Mouse (Mus musculus) forebrain, postnatal 0 days (tissue): Measurements from ENCODE around the gene Adal. TPM values are rescaled to one million over a fixed set of nuclear protein-coding genes. Genes with fewer than 3 reads are reported as not detected.

Experiments used
- ATAC-seq: fragments of 200-750 bp; cut with Nextera tagmentation; 2 replicates; pipeline ENCODE4 v1.8.0; 2017; ENCODE audit warnings: mild to moderate bottlenecking, moderate library complexity
- DNase-seq: peaks from one replicate; pipeline ENCODE4 v3.0.0-alpha.2; 2015
- H3K27ac ChIP-seq: fragments of 300-500 bp; sonication (generic); 2 replicates; pipeline ENCODE4 v1.5.1; 2014; ENCODE audit warnings: low read depth, mild to moderate bottlenecking, antibody characterized with exemption, low read length, moderate library complexity, mixed read lengths
- H3K27me3 ChIP-seq: fragments of 300-500 bp; sonication (generic); 2 replicates; pipeline ENCODE4 v1.6.1; 2014; ENCODE audit warnings: mild to moderate bottlenecking, low read length, mixed read lengths; ENCODE audit not compliant: insufficient read depth
- H3K36me3 ChIP-seq: fragments of 300-500 bp; sonication (generic); 2 replicates; pipeline ENCODE4 v1.6.1; 2014; ENCODE audit warnings: mild to moderate bottlenecking, moderate library complexity; ENCODE audit not compliant: insufficient read depth
- H3K4me1 ChIP-seq: fragments of 300-500 bp; sonication (generic); 2 replicates; pipeline ENCODE4 v1.6.1; 2014; ENCODE audit warnings: antibody characterized with exemption; ENCODE audit not compliant: insufficient read depth
- H3K4me2 ChIP-seq: fragments of 300-500 bp; sonication (generic); 2 replicates; pipeline ENCODE4 v1.6.1; 2014; ENCODE audit warnings: low read depth, mild to moderate bottlenecking, moderate library complexity
- H3K4me3 ChIP-seq: fragments of 300-500 bp; sonication (generic); 2 replicates; pipeline ENCODE4 v1.5.1; 2014; ENCODE audit warnings: low read depth, low read length, mixed read lengths
- H3K9ac ChIP-seq: fragments of 300-500 bp; sonication (generic); 2 replicates; pipeline ENCODE4 v1.6.1; 2014; ENCODE audit warnings: mild to moderate bottlenecking
- H3K9me3 ChIP-seq: fragments of 300-500 bp; sonication (generic); 2 replicates; pipeline ENCODE4 v1.6.1; 2016; ENCODE audit warnings: low read length
- CTCF ChIP-seq: sonication (generic); IDR thresholded peaks from 2 replicates; pipeline ENCODE4 v1.5.1; 2016; ENCODE audit warnings: antibody characterized with exemption, control low read depth, low read depth
- WGBS: fragments of 180-500 bp; shearing (Covaris S2); extraction: QIAGEN DNeasy Blood & Tissue Kit; methylation state at CpG from one replicate; pipeline ENCODE4 v1.1.7; 2014; 5-methylcytosine and 5-hydroxymethylcytosine counted together
- polyA plus RNA-seq: library from polyadenylated mRNA; unstranded; fragments of >200 nt; fragmentation: Nextera tagmentation; extraction: Ambion mirVana; gene quantifications from 2 replicates; pipeline ENCODE4 v1.2.1, GENCODE M21; 2015
- total RNA-seq: library from RNA; depleted of rRNA; stranded (reverse); fragments of >200 nt; gene quantifications from 2 replicates; pipeline ENCODE4 v1.2.3, GENCODE M21; 2014

The Adal gene
- total and polyA plus RNA-seq, 2 experiments from 2014 or later, result 23.4 to 24.2 TPM

GRCm38 (mm10) chr2:121142415-121142814 lies 2.2 kb downstream of the Adal start:
- no peak overlapping the region for H3K4me3 ChIP-seq
- no peak overlapping the region for H3K4me2 ChIP-seq
- 56% methylated on average over 2 of the region's 2 CpGs for WGBS
- ATAC-seq, result no peak
- peaks cover 25% of the 10 kb centered on the region for H3K4me1 ChIP-seq
- no peak for TF ChIP-seq CTCF
- H3K9ac ChIP-seq, result no peak overlapping the region
- no peaks in the 10 kb centered on the region for H3K27me3 ChIP-seq
- H3K27ac ChIP-seq, result no peak overlapping the region
- H3K9me3 ChIP-seq, result no peaks in the 10 kb centered on the region
- H3K36me3 ChIP-seq, result peaks cover 21% of the 10 kb centered on the region; the same call in 1 of the 2 replicates
- no peak for DNase-seq

GRCm38 (mm10) chr2:121149679-121150078 lies 9.5 kb downstream of the Adal start:
- no peaks in the 10 kb centered on the region for H3K4me1 ChIP-seq
- H3K36me3 ChIP-seq, result peaks cover 33% of the 10 kb centered on the region
- DNase-seq (no peak), ATAC-seq (no peak)
- no peaks in the 10 kb centered on the region for H3K9me3 ChIP-seq
- no peak overlapping the region for H3K4me2 ChIP-seq
- TF ChIP-seq CTCF, result no peak
- H3K9ac ChIP-seq, result no peak overlapping the region
- H3K27me3 ChIP-seq, result no peaks in the 10 kb centered on the region
- H3K4me3 ChIP-seq, result no peak overlapping the region
- 88% methylated on average over 5 of the region's 5 CpGs for WGBS
- H3K27ac ChIP-seq, result no peak overlapping the region

GRCm38 (mm10) chr2:121153100-121153499 lies 12.9 kb downstream of the Adal start:
- H3K27ac ChIP-seq, result no peak overlapping the region
- no peaks in the 10 kb centered on the region for H3K9me3 ChIP-seq
- no peak overlapping the region for H3K4me2 ChIP-seq
- H3K9ac ChIP-seq, result no peak overlapping the region
- ATAC-seq (no peak), DNase-seq (no peak)
- WGBS, result 90% methylated on average over 3 of the region's 3 CpGs
- no peaks in the 10 kb centered on the region for H3K27me3 ChIP-seq
- no peaks in the 10 kb centered on the region for H3K4me1 ChIP-seq
- H3K4me3 ChIP-seq, result no peak overlapping the region
- no peak; the same call in 1 of the 2 replicates for TF ChIP-seq CTCF
- H3K36me3 ChIP-seq, result peaks cover 32% of the 10 kb centered on the region

GRCm38 (mm10) chr2:121169173-121169572 lies 28.9 kb downstream of the Adal start:
- no peak for TF ChIP-seq CTCF
- no peaks in the 10 kb centered on the region for H3K9me3 ChIP-seq
- 62% methylated on average over 4 of the region's 4 CpGs for WGBS
- peaks cover 14% of the 10 kb centered on the region; the same call in 1 of the 2 replicates for H3K36me3 ChIP-seq
- peak overlapping the region; percentile 89; the same call in 1 of the 2 replicates for H3K4me3 ChIP-seq
- ATAC-seq (no peak), DNase-seq (no peak)
- H3K9ac ChIP-seq, result 0 out of 2 replicates have a peak overlapping the region, but pooled peaks have one; percentile 25
- peak overlapping the region; percentile 71 for H3K4me2 ChIP-seq
- H3K27ac ChIP-seq, result no peak overlapping the region
- no peaks in the 10 kb centered on the region for H3K27me3 ChIP-seq
- H3K4me1 ChIP-seq, result peaks cover 13% of the 10 kb centered on the region

GRCm38 (mm10) chr2:121169902-121170301 lies 29.7 kb downstream of the Adal start:
- Histone ChIP-seq H3K36me3 (peaks cover 15% of the 10 kb centered on the region), H3K9ac (peak overlapping the region; percentile 71), H3K27me3 (no peaks in the 10 kb centered on the region), H3K9me3 (no peaks in the 10 kb centered on the region), H3K4me1 (peaks cover 13% of the 10 kb centered on the region), H3K4me2 (peak overlapping the region; percentile 71), H3K27ac (no peak overlapping the region), H3K4me3 (peak overlapping the region; percentile 89)
- 3% methylated on average over 9 of the region's 9 CpGs for WGBS
- DNase-seq, result no peak
- no peak for ATAC-seq
- no peak for TF ChIP-seq CTCF

GRCm38 (mm10) chr2:121170481-121170971 lies 30.3 kb downstream of the Adal start, which contains the start of gene Tubgcp4:
Gene Tubgcp4 (plus strand): TSS chr2:121170654.
- ATAC-seq (peak; percentile 54), DNase-seq (no peak)
- H3K4me1 ChIP-seq, result peaks cover 13% of the 10 kb centered on the region
- peak within 1 kb of the TSS; percentile 89 for H3K4me3 ChIP-seq
- H3K9me3 ChIP-seq, result no peaks in the 10 kb centered on the region
- H3K9ac ChIP-seq, result peak within 1 kb of the TSS; percentile 71
- H3K27ac ChIP-seq, result peak within 1 kb of the TSS; percentile 76
- peaks cover 19% of the 10 kb centered on the region for H3K36me3 ChIP-seq
- WGBS, result under 1% methylated on average over 36 of the region's 38 CpGs
- H3K4me2 ChIP-seq, result peak within 1 kb of the TSS; percentile 71
- no peak for TF ChIP-seq CTCF
- no peaks in the 10 kb centered on the region for H3K27me3 ChIP-seq

GRCm38 (mm10) chr2:121170980-121171742 lies 30.9 kb downstream of the Adal start, which contains the start of gene Zscan29:
Gene Zscan29 (minus strand): TSS chr2:121171125.
- no peaks in the 10 kb centered on the region for H3K9me3 ChIP-seq
- TF ChIP-seq CTCF, result peak; percentile 50
- peak within 1 kb of the TSS; percentile 89 for H3K4me3 ChIP-seq
- H3K4me1 ChIP-seq, result peaks cover 13% of the 10 kb centered on the region
- H3K36me3 ChIP-seq, result peaks cover 16% of the 10 kb centered on the region
- peak within 1 kb of the TSS; percentile 71 for H3K9ac ChIP-seq
- H3K4me2 ChIP-seq, result peak within 1 kb of the TSS; percentile 71
- whole genome bisulfite sequencing, result under 1% methylated on average over 63 of the region's 66 CpGs
- H3K27ac ChIP-seq, result peak within 1 kb of the TSS; percentile 76
- DNase-seq (peak; percentile 94), ATAC-seq (peak; percentile 97)
- H3K27me3 ChIP-seq, result no peaks in the 10 kb centered on the region
